Comparison of ENCODE assay signal across 24 mouse cellular contexts in genomic region chr11:68467441-68467840, GRCm38 (mm10).
"Had no signal": no experiment of that assay in that cellular context is flagged by ENCODE, and none has a peak within 500 bp of the region (broad histone marks: within the 10 kb centered on the region; RNA-seq: fewer than 3 reads in every experiment).

No protein-coding gene starts in this region.

- H3K36me3 ChIP-seq: limb, embryonic 12.5 days; limb, embryonic 15.5 days; liver, embryonic 12.5 days; liver, embryonic 15.5 days; lung, embryonic 15.5 days; midbrain, embryonic 12.5 days; midbrain, embryonic 15.5 days; neural tube, embryonic 13.5 days; stomach, embryonic 15.5 days had no signal

- H3K4me1 ChIP-seq: limb, embryonic 12.5 days; limb, embryonic 15.5 days; liver, embryonic 12.5 days; liver, embryonic 15.5 days; lung, embryonic 15.5 days; midbrain, embryonic 12.5 days; midbrain, embryonic 15.5 days; neural tube, embryonic 13.5 days; stomach, embryonic 15.5 days had no signal

- H3K27me3 ChIP-seq: liver, embryonic 12.5 days; liver, embryonic 15.5 days; lung, embryonic 15.5 days; midbrain, embryonic 12.5 days; midbrain, embryonic 15.5 days; neural tube, embryonic 13.5 days; stomach, embryonic 15.5 days had no signal

- H3K4me2 ChIP-seq: limb, embryonic 12.5 days; limb, embryonic 15.5 days; liver, embryonic 12.5 days; liver, embryonic 15.5 days; lung, embryonic 15.5 days; midbrain, embryonic 12.5 days; midbrain, embryonic 15.5 days; neural tube, embryonic 13.5 days; stomach, embryonic 15.5 days had no signal

- H3K4me3 ChIP-seq: layer of hippocampus, adult 2 months; left cerebral cortex, adult 2 months; limb, embryonic 12.5 days; limb, embryonic 15.5 days; liver, embryonic 12.5 days; liver, embryonic 15.5 days; lung, embryonic 15.5 days; midbrain, embryonic 12.5 days; midbrain, embryonic 15.5 days; neural tube, embryonic 13.5 days; stomach, embryonic 15.5 days had no signal

- H3K9ac ChIP-seq: limb, embryonic 12.5 days; limb, embryonic 15.5 days; liver, embryonic 12.5 days; liver, embryonic 15.5 days; lung, embryonic 15.5 days; midbrain, embryonic 12.5 days; midbrain, embryonic 15.5 days; neural tube, embryonic 13.5 days; stomach, embryonic 15.5 days had no signal

- H3K27ac ChIP-seq: kidney, postnatal 0 days; layer of hippocampus, adult 2 months; left cerebral cortex, adult 2 months; limb, embryonic 12.5 days; limb, embryonic 15.5 days; liver, embryonic 12.5 days; liver, embryonic 15.5 days; lung, embryonic 15.5 days; midbrain, embryonic 12.5 days; midbrain, embryonic 15.5 days; neural tube, embryonic 13.5 days; stomach, embryonic 15.5 days had no signal

- DNase-seq: kidney, adult 18-20 months; kidney, adult 9 months; kidney, postnatal 25 days; layer of hippocampus, postnatal 36 days; left cerebral cortex, postnatal 4 days; lung, adult 18-20 months; lung, postnatal 14 days; lung, postnatal 4 days; retina, postnatal 1 day; right cerebral cortex, postnatal 25 days; spleen, adult 18-20 months; thymus, postnatal 25 days had no signal

- H3K9me3 ChIP-seq: limb, embryonic 12.5 days; limb, embryonic 15.5 days; liver, embryonic 12.5 days; liver, embryonic 15.5 days; lung, embryonic 15.5 days; midbrain, embryonic 12.5 days; midbrain, embryonic 15.5 days; neural tube, embryonic 13.5 days; stomach, embryonic 15.5 days had no signal

- ATAC-seq: liver, embryonic 12.5 days; midbrain, embryonic 15.5 days had no signal
